Mouse (Mus musculus): ENCODE results near the gene Tsc1. TPM values are rescaled to one million over a fixed set of nuclear protein-coding genes. Genes with fewer than 3 reads are reported as not detected.

The Tsc1 gene
- polyA plus RNA-seq, 1 experiment from 2014 or later, result 8.9 TPM

DNA sequence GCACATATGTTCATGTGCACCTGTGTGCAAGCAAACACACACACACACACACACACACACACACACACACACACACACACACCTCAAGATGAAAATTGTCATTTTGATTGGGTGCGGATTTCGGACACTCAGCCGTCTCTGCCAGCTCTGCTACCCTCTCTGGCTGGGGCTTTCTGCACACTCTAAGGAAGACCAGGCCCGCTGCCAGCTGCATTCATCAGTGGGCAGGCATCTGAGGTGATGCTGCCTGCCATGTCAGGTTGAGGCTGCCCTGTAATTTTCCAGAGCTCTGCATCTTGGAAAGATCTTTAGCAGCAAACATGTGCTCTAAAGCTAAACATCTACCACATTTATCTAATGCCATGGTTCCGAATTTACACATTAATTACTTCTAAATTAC is 96.1 kb downstream of the Tsc1 start:
- WGBS (ENCODE audit: insufficient replicate concordance), result 75% methylated on average over 5 of the region's 5 CpGs
- H3K27ac ChIP-seq (replicated peaks), result no peak overlapping the region
- no peak overlapping the region for H3K4me2 ChIP-seq
- no peaks in the 10 kb centered on the region for H3K4me1 ChIP-seq (replicated peaks)
- ATAC-seq (ENCODE audit: insufficient read depth), result no peak
- no peak overlapping the region for H3K9ac ChIP-seq
- H3K27me3 ChIP-seq, result peaks cover 6% of the 10 kb centered on the region; the same call in 1 of the 2 replicates
- no peak overlapping the region for H3K4me3 ChIP-seq (replicated peaks)
- H3K9me3 ChIP-seq (replicated peaks), result no peaks in the 10 kb centered on the region
- no peaks in the 10 kb centered on the region for H3K36me3 ChIP-seq (replicated peaks)

DNA sequence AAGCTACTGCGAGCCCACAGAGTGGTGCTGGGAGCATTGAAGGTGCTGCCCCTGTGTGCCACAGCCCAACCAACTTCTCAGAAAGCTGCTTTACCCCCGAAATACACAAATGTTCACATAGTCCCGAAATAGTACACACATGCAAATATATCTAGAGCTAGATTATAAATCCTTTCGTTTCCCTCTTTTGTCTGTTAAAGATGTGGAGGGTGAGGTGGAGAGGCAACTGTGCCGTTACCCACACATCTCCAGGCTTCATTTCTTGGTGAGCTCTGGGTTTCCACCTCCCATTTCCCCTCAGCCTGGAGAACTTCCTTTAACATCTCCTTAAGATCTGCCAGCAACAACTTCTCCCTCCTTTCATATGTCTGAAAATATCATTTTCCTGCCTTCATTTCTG is 99.1 kb downstream of the Tsc1 start:
- Histone ChIP-seq H3K36me3 (replicated peaks) (no peaks in the 10 kb centered on the region), H3K4me1 (replicated peaks) (no peaks in the 10 kb centered on the region), H3K4me3 (replicated peaks) (no peak overlapping the region), H3K4me2 (no peak overlapping the region), H3K9ac (no peak overlapping the region), H3K27me3 (peaks cover 6% of the 10 kb centered on the region; the same call in 1 of the 2 replicates), H3K9me3 (replicated peaks) (no peaks in the 10 kb centered on the region), H3K27ac (replicated peaks) (no peak overlapping the region)
- WGBS (ENCODE audit: insufficient replicate concordance), result 58% methylated on average over 5 of the region's 5 CpGs
- no peak for ATAC-seq (ENCODE audit: insufficient read depth)

Small RNA genes within 50 kb of the gene (microRNA-seq; reads per million reads assigned to microRNA genes)
- gene Gm22824, result not detected
- not detected for gene Mir3088

Other genes starting within 250 kb of the Tsc1 start
- gene Ppp1r26, start 194.4 kb upstream of the Tsc1 start, polyA plus RNA-seq (2015; fragmentation: Nextera tagmentation; extraction: Ambion mirVana), result 0.13 and 0.14 TPM in 2 replicates
- not detected in 2 replicates for gene 1700007K13Rik, start 174.9 kb upstream of the Tsc1 start, polyA plus RNA-seq (2015; fragmentation: Nextera tagmentation; extraction: Ambion mirVana)
- 23.5 and 23.7 TPM in 2 replicates for gene Mrps2, start 173.2 kb upstream of the Tsc1 start, polyA plus RNA-seq (2015; fragmentation: Nextera tagmentation; extraction: Ambion mirVana)
- gene Gbgt1, start 144.3 kb upstream of the Tsc1 start, polyA plus RNA-seq (2015; fragmentation: Nextera tagmentation; extraction: Ambion mirVana), result 0.50 and 0.60 TPM in 2 replicates
- 0.37 and 0.82 TPM in 2 replicates for gene Gm10134, start 135.1 kb upstream of the Tsc1 start, polyA plus RNA-seq (2015; fragmentation: Nextera tagmentation; extraction: Ambion mirVana)
- gene Ralgds, start 128.1 kb upstream of the Tsc1 start, polyA plus RNA-seq (2015; fragmentation: Nextera tagmentation; extraction: Ambion mirVana), result 1.8 and 2.2 TPM in 2 replicates
- gene Cel, start 77.8 kb upstream of the Tsc1 start, polyA plus RNA-seq (2015; fragmentation: Nextera tagmentation; extraction: Ambion mirVana), result 0.45 and 5.1 TPM in 2 replicates
- gene Gtf3c5, start 57.5 kb upstream of the Tsc1 start, polyA plus RNA-seq (2015; fragmentation: Nextera tagmentation; extraction: Ambion mirVana), result 12.6 and 14.3 TPM in 2 replicates
- gene Gfi1b, start 19.2 kb upstream of the Tsc1 start, polyA plus RNA-seq (2015; fragmentation: Nextera tagmentation; extraction: Ambion mirVana), result 88.2 and 91.9 TPM in 2 replicates
- 2.5 and 2.9 TPM in 2 replicates for gene Spaca9, start 58.5 kb downstream of the Tsc1 start, polyA plus RNA-seq (2015; fragmentation: Nextera tagmentation; extraction: Ambion mirVana)
- gene Ak8, start 58.9 kb downstream of the Tsc1 start, polyA plus RNA-seq (2015; fragmentation: Nextera tagmentation; extraction: Ambion mirVana), result 0.45 and 0.61 TPM in 2 replicates
- 5.1 and 5.2 TPM in 2 replicates for gene Gtf3c4, start 199.1 kb downstream of the Tsc1 start, polyA plus RNA-seq (2015; fragmentation: Nextera tagmentation; extraction: Ambion mirVana)
- 4.7 and 4.9 TPM in 2 replicates for gene Ddx31, start 199.2 kb downstream of the Tsc1 start, polyA plus RNA-seq (2015; fragmentation: Nextera tagmentation; extraction: Ambion mirVana)

All from liver, embryonic 15.5 days (tissue).